Mouse (Mus musculus) heart, postnatal 0 days (tissue): Measurements from ENCODE around the gene Map1s. TPM values are rescaled to one million over a fixed set of nuclear protein-coding genes. Genes with fewer than 3 reads are reported as not detected.
A peak's percentile ranks its signal among the peaks of the same experiment; 100 is the strongest.

Experiments
- ATAC-seq: fragments of 200-750 bp; cut with Nextera tagmentation; 2 replicates; pipeline ENCODE4 v1.8.0; 2017; ENCODE audit warnings: low read depth, moderate number of reproducible peaks, moderate library complexity; ENCODE audit not compliant: insufficient read depth
- DNase-seq: peaks from one replicate; pipeline ENCODE4 v3.0.0-alpha.2; 2016; ENCODE audit warnings: low spot score
- H3K27ac ChIP-seq: fragments of 300-500 bp; sonication (generic); 2 replicates; pipeline ENCODE4 v1.5.1; 2014; ENCODE audit warnings: low read depth, mild to moderate bottlenecking
- H3K27me3 ChIP-seq: fragments of 300-500 bp; sonication (generic); 2 replicates; pipeline ENCODE4 v1.6.1; 2014; ENCODE audit warnings: low read length, mixed read lengths; ENCODE audit not compliant: control insufficient read depth, insufficient read depth
- H3K36me3 ChIP-seq: fragments of 300-500 bp; sonication (generic); replicated peaks from 2 replicates; pipeline ENCODE4 v1.6.1; 2014; ENCODE audit warnings: low read length, mixed read lengths; ENCODE audit not compliant: control insufficient read depth, insufficient read depth
- H3K4me1 ChIP-seq: fragments of 300-500 bp; sonication (generic); 2 replicates; pipeline ENCODE4 v1.6.1; 2014; ENCODE audit warnings: antibody characterized with exemption; ENCODE audit not compliant: control insufficient read depth, insufficient read depth
- H3K4me2 ChIP-seq: fragments of 300-500 bp; sonication (generic); 2 replicates; pipeline ENCODE4 v1.6.1; 2014; ENCODE audit warnings: low read depth, mild to moderate bottlenecking, low read length, moderate library complexity
- H3K4me3 ChIP-seq: fragments of 300-500 bp; sonication (generic); 2 replicates; pipeline ENCODE4 v1.5.1; 2014; ENCODE audit warnings: low read depth, low read length
- H3K9ac ChIP-seq: fragments of 300-500 bp; sonication (generic); replicated peaks from 2 replicates; pipeline ENCODE4 v1.6.1; 2014; ENCODE audit warnings: low read depth, low read length, mixed read lengths
- H3K9me3 ChIP-seq: fragments of 300-500 bp; sonication (generic); replicated peaks from 2 replicates; pipeline ENCODE4 v1.6.1; 2016; ENCODE audit warnings: low read length; ENCODE audit not compliant: control insufficient read depth
- CTCF ChIP-seq: IDR thresholded peaks from 2 replicates; pipeline ENCODE4 v1.5.1; 2016; ENCODE audit warnings: antibody characterized with exemption, control low read depth, low read depth
- EP300 ChIP-seq: IDR thresholded peaks from 2 replicates; pipeline ENCODE4 v1.6.1; 2016; ENCODE audit warnings: antibody characterized with exemption, low read depth
- WGBS: fragments of 180-500 bp; shearing (Covaris S2); extraction: QIAGEN DNeasy Blood & Tissue Kit; methylation state at CpG from one replicate; pipeline ENCODE4 v1.1.7; 2014; 5-methylcytosine and 5-hydroxymethylcytosine counted together
- polyA plus RNA-seq: library from polyadenylated mRNA; unstranded; fragments of >200 nt; fragmentation: Nextera tagmentation; extraction: Ambion mirVana; gene quantifications from 2 replicates; pipeline ENCODE4 v1.2.1, GENCODE M21; 2015
- total RNA-seq: library from RNA; depleted of rRNA; stranded (reverse); fragments of >200 nt; gene quantifications from 2 replicates; pipeline ENCODE4 v1.2.3, GENCODE M21; 2014; ENCODE audit warnings: low replicate concordance

The Map1s gene
- total and polyA plus RNA-seq, 2 experiments from 2014 or later = 24.9 to 32.6 TPM

DNA sequence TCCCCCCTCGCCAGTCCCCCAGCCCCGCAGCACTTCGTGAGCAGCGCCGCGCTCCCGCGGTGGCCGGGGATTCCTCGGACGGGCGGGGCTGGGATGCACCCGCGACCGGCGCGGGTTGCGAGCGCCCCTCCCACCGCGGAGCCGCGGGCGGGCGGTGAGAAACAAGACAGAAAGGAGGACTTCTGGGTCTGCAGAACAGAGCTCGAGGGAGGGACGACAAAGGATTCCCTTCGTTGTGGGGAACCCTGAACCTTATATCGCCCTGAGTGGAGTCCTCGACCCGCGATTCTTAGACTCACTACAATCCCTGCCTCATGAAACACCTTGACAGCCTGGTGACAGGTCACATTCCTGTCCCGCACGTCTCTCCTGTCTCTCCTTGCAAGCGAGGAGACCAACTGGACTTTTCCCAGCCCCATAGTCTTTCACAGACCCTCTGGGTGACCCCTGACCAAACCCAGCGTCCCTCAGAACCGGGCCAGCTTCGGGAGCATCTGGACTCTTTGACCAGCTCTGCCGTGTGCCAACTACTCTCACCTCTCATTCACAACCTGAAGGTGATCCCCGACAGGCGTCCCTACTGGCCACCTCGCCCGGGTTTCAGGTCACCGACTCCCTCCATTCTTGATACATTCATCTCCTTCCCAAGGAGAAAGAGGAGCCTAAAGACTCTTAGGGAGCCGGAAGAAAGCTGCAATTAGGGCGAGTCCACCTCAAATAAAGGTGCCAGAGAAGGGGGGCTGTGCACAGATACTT, 41.6 kb upstream of the Map1s start:
- Histone ChIP-seq H3K27ac (peak overlapping the region; percentile 78), H3K9me3 (no peaks in the 10 kb centered on the region), H3K4me1 (peaks cover 12% of the 10 kb centered on the region; the same call in 1 of the 2 replicates), H3K9ac (peak overlapping the region; percentile 63), H3K4me3 (peak overlapping the region; percentile 63), H3K36me3 (peaks cover 6% of the 10 kb centered on the region; the same call in 1 of the 2 replicates), H3K4me2 (peak overlapping the region; percentile 83), H3K27me3 (peaks cover 16% of the 10 kb centered on the region; the same call in 1 of the 2 replicates)
- TF ChIP-seq CTCF (no peak), EP300 (no peak)
- WGBS = 1% methylated on average over 46 of the region's 46 CpGs
- DNase-seq = no peak
- no peak for ATAC-seq

GRCm38 (mm10) chr8:70864712-70865221, 41.0 kb upstream of the Map1s start:
- Histone ChIP-seq H3K4me3 (peak overlapping the region; percentile 63), H3K9ac (peak overlapping the region; percentile 63; the same call in 1 of the 2 replicates), H3K9me3 (no peaks in the 10 kb centered on the region), H3K36me3 (peaks cover 6% of the 10 kb centered on the region; the same call in 1 of the 2 replicates), H3K27me3 (peaks cover 16% of the 10 kb centered on the region; the same call in 1 of the 2 replicates), H3K27ac (peak overlapping the region; percentile 78), H3K4me2 (peak overlapping the region; percentile 83), H3K4me1 (peaks cover 12% of the 10 kb centered on the region; the same call in 1 of the 2 replicates)
- DNase-seq (no peak), ATAC-seq (0 out of 2 replicates have a peak, but pooled peaks have one; percentile 1)
- WGBS = 3% methylated on average over 24 of the region's 24 CpGs
- no peak for TF ChIP-seq CTCF

GRCm38 (mm10) chr8:70865350-70866000, 40.3 kb upstream of the Map1s start:
- peaks cover 16% of the 10 kb centered on the region; the same call in 1 of the 2 replicates for H3K27me3 ChIP-seq
- ATAC-seq (peak; percentile 91), DNase-seq (peak; percentile 99)
- H3K9ac ChIP-seq = peak overlapping the region; percentile 44
- no peaks in the 10 kb centered on the region for H3K9me3 ChIP-seq
- H3K4me2 ChIP-seq = peak overlapping the region; percentile 83
- H3K36me3 ChIP-seq = peaks cover 6% of the 10 kb centered on the region; the same call in 1 of the 2 replicates
- TF ChIP-seq CTCF (no peak), EP300 (no peak)
- H3K4me3 ChIP-seq = peak overlapping the region; percentile 63
- H3K27ac ChIP-seq = peak overlapping the region; percentile 78
- under 1% methylated on average over 46 of the region's 46 CpGs for WGBS
- peaks cover 12% of the 10 kb centered on the region; the same call in 1 of the 2 replicates for H3K4me1 ChIP-seq

GRCm38 (mm10) chr8:70866001-70866520, 39.7 kb upstream of the Map1s start:
- Histone ChIP-seq H3K4me2 (peak overlapping the region; percentile 83), H3K4me1 (peaks cover 12% of the 10 kb centered on the region; the same call in 1 of the 2 replicates), H3K27ac (peak overlapping the region; percentile 23), H3K27me3 (peaks cover 16% of the 10 kb centered on the region; the same call in 1 of the 2 replicates), H3K9me3 (no peaks in the 10 kb centered on the region), H3K36me3 (peaks cover 6% of the 10 kb centered on the region; the same call in 1 of the 2 replicates), H3K4me3 (peak overlapping the region; percentile 63), H3K9ac (no peak overlapping the region)
- TF ChIP-seq CTCF (no peak), EP300 (0 out of 2 replicates have a peak, but pooled peaks have one; percentile 36)
- ATAC-seq (no peak), DNase-seq (no peak)
- WGBS = 5% methylated on average over 12 of the region's 12 CpGs

DNA sequence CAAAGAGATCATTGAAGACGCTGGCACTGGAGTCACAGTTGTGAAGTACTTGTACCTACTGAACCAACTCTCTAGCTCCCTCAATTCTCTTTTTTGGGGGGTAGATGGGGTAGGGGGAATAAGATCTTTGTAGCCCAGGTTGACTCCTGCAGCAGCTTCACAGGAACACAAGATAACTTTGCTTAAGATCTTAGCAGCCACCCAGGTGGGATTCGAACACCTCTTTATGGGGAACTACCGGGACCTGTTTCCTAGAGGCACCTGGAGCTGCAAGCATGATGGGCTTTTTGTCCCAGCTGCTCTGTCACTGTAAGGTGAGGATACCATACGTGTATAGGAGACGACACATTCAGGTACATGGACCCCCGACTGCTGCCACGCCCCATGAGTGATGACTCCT, 39.2 kb upstream of the Map1s start:
- TF ChIP-seq EP300 (no peak), CTCF (no peak)
- no peak overlapping the region; the same call in 1 of the 2 replicates for H3K4me2 ChIP-seq
- no peak for ATAC-seq
- peaks cover 16% of the 10 kb centered on the region; the same call in 1 of the 2 replicates for H3K27me3 ChIP-seq
- WGBS = 86% methylated on average over 7 of the region's 7 CpGs
- DNase-seq = no peak
- H3K9me3 ChIP-seq = no peaks in the 10 kb centered on the region
- peaks cover 12% of the 10 kb centered on the region; the same call in 1 of the 2 replicates for H3K4me1 ChIP-seq
- H3K4me3 ChIP-seq = no peak overlapping the region
- H3K36me3 ChIP-seq = peaks cover 6% of the 10 kb centered on the region; the same call in 1 of the 2 replicates
- H3K9ac ChIP-seq = no peak overlapping the region
- no peak overlapping the region for H3K27ac ChIP-seq
